Mouse (Mus musculus) C2C12 (cell line): ENCODE data around the gene Timp4.

Source experiments
- CEBPB ChIP-seq: IDR thresholded peaks from one replicate; pipeline ENCODE4 v1.6.1; 2011; ENCODE audit warnings: low read depth, mild to moderate bottlenecking, control low read depth, moderate library complexity
- CTCF ChIP-seq: IDR thresholded peaks from one replicate; pipeline ENCODE4 v1.5.1; 2011; ENCODE audit not compliant: control insufficient read depth, insufficient read depth, insufficient read length
- FOSL1 ChIP-seq: IDR thresholded peaks from one replicate; pipeline ENCODE4 v1.8.0; 2011; ENCODE audit warnings: mild to moderate bottlenecking, low read length; ENCODE audit not compliant: poor library complexity, insufficient read depth, severe bottlenecking
- MAX ChIP-seq: IDR thresholded peaks from one replicate; pipeline ENCODE4 v1.6.1; 2011; ENCODE audit warnings: mild to moderate bottlenecking, control low read depth
- USF1 ChIP-seq: IDR thresholded peaks from one replicate; pipeline ENCODE4 v1.6.1; 2011; ENCODE audit warnings: low read depth, mild to moderate bottlenecking, control low read depth, moderate library complexity

- peak; percentile 81 for TF ChIP-seq CTCF
- no peak for TF ChIP-seq USF1
- TF ChIP-seq FOSL1 = no peak
- TF ChIP-seq MAX = no peak
- no peak for TF ChIP-seq CEBPB
Measured at GRCm38 (mm10) chr6:115227529-115227928, 24.5 kb downstream of the Timp4 start.
